Mouse (Mus musculus): Measurements from ENCODE around the gene Lrch3.

DNA sequence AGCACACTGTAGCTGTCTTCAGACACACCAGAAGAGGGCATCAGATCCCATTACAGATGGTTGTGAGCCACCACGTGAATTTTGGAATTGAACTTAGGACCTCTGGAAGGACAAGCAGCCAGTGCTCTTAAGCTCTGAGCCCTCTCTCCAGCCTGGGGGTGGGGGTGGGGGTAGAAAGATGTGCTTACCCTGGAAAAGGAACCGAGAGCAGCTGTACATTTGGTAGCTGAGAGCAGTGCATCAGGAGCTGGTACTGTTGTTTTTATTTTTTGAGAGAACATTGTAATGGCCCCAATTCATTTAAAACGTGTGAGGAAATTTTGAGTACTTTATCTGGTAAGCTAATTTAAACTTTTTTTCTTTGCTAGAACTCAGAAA is 11.9 kb upstream of the Lrch3 start:
- TF ChIP-seq EP300 (IDR thresholded peaks at IDR 0.05; ENCODE audit: low read depth), result no peak
- TF ChIP-seq CTCF (IDR thresholded peaks at IDR 0.05; ENCODE audit: low read depth), result no peak

All from heart, postnatal 0 days (tissue).